In genomic region chr17:46258279-46259053, GRCm38 (mm10) we compare ENCODE assay signal across 24 mouse cellular contexts. TPM values are rescaled to one million over a fixed set of nuclear protein-coding genes. Genes with fewer than 3 reads are reported as not detected.
DNase-seq lines count a peak whose midpoint lies in the region; ATAC-seq lines count a peak whose summit lies in the region.
"Had no signal": no experiment of that assay in that cellular context is flagged by ENCODE, and none has a peak within 500 bp of the region (broad histone marks: within the 10 kb centered on the region; RNA-seq: fewer than 3 reads in every experiment).

No protein-coding gene starts in this region.

- H3K27ac ChIP-seq in heart, embryonic 14.5 days (replicated peaks in 1 of 2; ENCODE audit: control insufficient read depth in 1 of 2, insufficient read depth in 1 of 2, low read depth in 2 of 2, low read length in 2 of 2): peak overlapping the region; percentile 43 to 47; a peak in 1 of 4 replicates
- no peak overlapping the region for H3K27ac ChIP-seq in kidney, embryonic 15.5 days
- H3K27ac ChIP-seq: embryonic facial prominence, embryonic 15.5 days; forebrain, embryonic 15.5 days; hindbrain, embryonic 13.5 days; left cerebral cortex, adult 2 months; liver, embryonic 13.5 days; midbrain, embryonic 13.5 days; neural tube, embryonic 12.5 days had no signal

- ATAC-seq in heart, embryonic 14.5 days (ENCODE audit: insufficient number of reproducible peaks, insufficient read depth, low FRiP score, low read depth): peak; percentile 11; the same call in 1 of the 2 replicates
- no peak for ATAC-seq in kidney, embryonic 15.5 days (replicated peaks; ENCODE audit: low FRiP score)
- ATAC-seq: forebrain, embryonic 15.5 days; midbrain, embryonic 13.5 days; Patski had no signal

- no peak overlapping the region for H3K9ac ChIP-seq in heart, embryonic 14.5 days (ENCODE audit: low read length)
- no peak overlapping the region for H3K9ac ChIP-seq in kidney, embryonic 15.5 days
- H3K9ac ChIP-seq: embryonic facial prominence, embryonic 15.5 days; forebrain, embryonic 15.5 days; hindbrain, embryonic 13.5 days; liver, embryonic 13.5 days; midbrain, embryonic 13.5 days; neural tube, embryonic 12.5 days had no signal

- no peak overlapping the region for H3K4me2 ChIP-seq in heart, embryonic 14.5 days (ENCODE audit: low read length)
- H3K4me2 ChIP-seq in kidney, embryonic 15.5 days: no peak overlapping the region
- H3K4me2 ChIP-seq: embryonic facial prominence, embryonic 15.5 days; forebrain, embryonic 15.5 days; hindbrain, embryonic 13.5 days; liver, embryonic 13.5 days; midbrain, embryonic 13.5 days; neural tube, embryonic 12.5 days had no signal

- peaks cover 62% of the 10 kb centered on the region for H3K36me3 ChIP-seq in heart, embryonic 14.5 days (ENCODE audit: control insufficient read depth, insufficient read depth, low read length)
- peaks cover 71% of the 10 kb centered on the region for H3K36me3 ChIP-seq in kidney, embryonic 15.5 days

- no peak overlapping the region for H3K4me3 ChIP-seq in heart, embryonic 14.5 days (ENCODE audit: control insufficient read depth in 1 of 2, insufficient read depth in 1 of 2, low read depth in 1 of 2, low read length in 2 of 2)
- H3K4me3 ChIP-seq in kidney, embryonic 15.5 days (replicated peaks): no peak overlapping the region
- H3K4me3 ChIP-seq: embryonic facial prominence, embryonic 15.5 days; forebrain, embryonic 15.5 days; hindbrain, embryonic 13.5 days; left cerebral cortex, adult 2 months; liver, embryonic 13.5 days; megakaryocyte, embryonic 14.5 days; midbrain, embryonic 13.5 days; neural tube, embryonic 12.5 days had no signal

- WGBS in heart, embryonic 14.5 days: 70% methylated on average over 28 of the region's 30 CpGs
- 72% methylated on average over 30 of the region's 30 CpGs for WGBS in kidney, embryonic 15.5 days

- H3K4me1 ChIP-seq in heart, embryonic 14.5 days (ENCODE audit: control insufficient read depth in 2 of 2, insufficient read depth in 2 of 2, low read length in 2 of 2): peaks cover 2 to 10% of the 10 kb centered on the region in 2 experiments; a peak in 3 of 4 replicates
- H3K4me1 ChIP-seq in kidney, embryonic 15.5 days: peaks cover 13% of the 10 kb centered on the region

- H3K27me3 ChIP-seq in heart, embryonic 14.5 days (ENCODE audit: control insufficient read depth, insufficient read depth, low read length): peaks cover 16% of the 10 kb centered on the region
- peaks cover 19% of the 10 kb centered on the region for H3K27me3 ChIP-seq in kidney, embryonic 15.5 days
- H3K27me3 ChIP-seq: Patski had no signal

- DNase-seq in cerebellum, adult 9-11 months: peak; percentile 14
- no peak for DNase-seq in cerebellum, postnatal 14 days
- no peak for DNase-seq in heart, adult 8-10 months (ENCODE audit: low spot score)
- DNase-seq in kidney, postnatal 25 days: peak; percentile 22 to 65
- peak; percentile 45 for DNase-seq in R1 (ENCODE audit: low read depth, low spot score)
- no peak for DNase-seq in yolk sac, embryonic 10.5 days (ENCODE audit: low spot score)
- DNase-seq: adrenal gland, postnatal 10 days; kidney, adult 11 months; liver, embryonic 13.5 days; lung, adult 2 months; lung, postnatal 36 days; right cerebral cortex, postnatal 25 days; spleen, adult 18-20 months had no signal

- no peaks in the 10 kb centered on the region for H3K9me3 ChIP-seq in heart, embryonic 14.5 days (ENCODE audit: control insufficient read depth, low read length)
- no peaks in the 10 kb centered on the region for H3K9me3 ChIP-seq in kidney, embryonic 15.5 days (replicated peaks)
- H3K9me3 ChIP-seq: embryonic facial prominence, embryonic 15.5 days; forebrain, embryonic 15.5 days; hindbrain, embryonic 13.5 days; liver, embryonic 13.5 days; megakaryocyte, embryonic 14.5 days; midbrain, embryonic 13.5 days; neural tube, embryonic 12.5 days had no signal

RNA-seq across cellular contexts. Expression of gene Lrrc73, which starts 5.1 kb away (rescaled TPM):
- polyA plus RNA-seq in heart, embryonic 14.5 days (2014; fragmentation: Nextera tagmentation; extraction: Ambion mirVana): 0.53 and 0.92 TPM in 2 replicates
- under 1 TPM in 2 of 4 experiments, not detected in 2; 0.12 to 0.14 TPM for total RNA-seq in heart, adult 8-10 months (2022)
- polyA plus RNA-seq in kidney, embryonic 15.5 days (2015; fragmentation: Nextera tagmentation; extraction: Ambion mirVana): 0.60 and 0.71 TPM in 2 replicates
- total RNA-seq: gastrocnemius, adult 8-10 months had no signal

RNA-seq across cellular contexts. Expression of gene Yipf3, which starts 10.6 kb away (rescaled TPM):
- polyA plus RNA-seq in heart, embryonic 14.5 days (2014; fragmentation: Nextera tagmentation; extraction: Ambion mirVana): 90.8 and 93.0 TPM in 2 replicates
- 10 to 100 TPM; 82.2 to 91.1 (median 85.5) TPM for total RNA-seq in heart, adult 8-10 months (2022)
- 103 and 113 TPM in 2 replicates for polyA plus RNA-seq in kidney, embryonic 15.5 days (2015; fragmentation: Nextera tagmentation; extraction: Ambion mirVana)

RNA-seq across cellular contexts. Expression of gene Polr1c, which starts 10.6 kb away (rescaled TPM):
- 43.6 and 48.7 TPM in 2 replicates for polyA plus RNA-seq in heart, embryonic 14.5 days (2014; fragmentation: Nextera tagmentation; extraction: Ambion mirVana)
- total RNA-seq in heart, adult 8-10 months (2022): 10 to 100 TPM; 20.4 to 25.6 (median 22.7) TPM
- polyA plus RNA-seq in kidney, embryonic 15.5 days (2015; fragmentation: Nextera tagmentation; extraction: Ambion mirVana): 104 TPM in 2 replicates

RNA-seq across cellular contexts. Expression of gene Tjap1, which starts 24.4 kb away (rescaled TPM):
- 33.0 and 34.6 TPM in 2 replicates for polyA plus RNA-seq in heart, embryonic 14.5 days (2014; fragmentation: Nextera tagmentation; extraction: Ambion mirVana)
- 10 to 100 TPM; 26.0 to 39.5 (median 35.6) TPM for total RNA-seq in heart, adult 8-10 months (2022)
- polyA plus RNA-seq in kidney, embryonic 15.5 days (2015; fragmentation: Nextera tagmentation; extraction: Ambion mirVana): 40.3 and 47.7 TPM in 2 replicates

RNA-seq across cellular contexts. Expression of gene Dlk2, which starts 38.8 kb away (rescaled TPM):
- polyA plus RNA-seq in heart, embryonic 14.5 days (2014; fragmentation: Nextera tagmentation; extraction: Ambion mirVana): 0.19 and 0.57 TPM in 2 replicates
- under 1 TPM in 2 of 4 experiments, not detected in 2; 0.14 to 0.53 TPM for total RNA-seq in heart, adult 8-10 months (2022)
- polyA plus RNA-seq in kidney, embryonic 15.5 days (2015; fragmentation: Nextera tagmentation; extraction: Ambion mirVana): 0.42 and 0.85 TPM in 2 replicates

Comparison
In these comparisons a context has a peak if more than half of its experiments do, and no peak if none do; other contexts are left out.
1. DNase-seq: peak in cerebellum, adult 9-11 months (single experiment), kidney, postnatal 25 days (2 of 2) and R1 (single experiment); none in cerebellum, postnatal 14 days (0 of 2), heart, adult 8-10 months (single experiment) and yolk sac, embryonic 10.5 days (single experiment).